Mouse (Mus musculus) spleen, adult 2 months (tissue): ENCODE measurements around the gene Tmem167b.

Experiments used
- CTCF ChIP-seq: fragments of 200-500 bp; IDR thresholded peaks from 2 replicates; pipeline ENCODE4 v1.5.1; 2011; ENCODE audit warnings: mild to moderate bottlenecking, inconsistent platforms; ENCODE audit not compliant: insufficient read depth, insufficient read length, insufficient replicate concordance; ENCODE audit errors: extremely low read depth
- POLR2A ChIP-seq: fragments of 200-500 bp; IDR thresholded peaks from 2 replicates; pipeline ENCODE4 v1.6.1; 2011; ENCODE audit warnings: low read depth, low read length, inconsistent platforms

- TF ChIP-seq POLR2A (no peak), CTCF (no peak)
These were observed 10.2 kb upstream of the Tmem167b start for GRCm38 (mm10) chr3:108572309-108573010.
